Mouse (Mus musculus) kidney, adult 18-20 months (tissue): ENCODE measurements around the gene Prps1l3.

Experiments
- DNase-seq: peaks from one replicate; pipeline ENCODE4 v3.0.0; 2021

The Prps1l3 gene

DNA sequence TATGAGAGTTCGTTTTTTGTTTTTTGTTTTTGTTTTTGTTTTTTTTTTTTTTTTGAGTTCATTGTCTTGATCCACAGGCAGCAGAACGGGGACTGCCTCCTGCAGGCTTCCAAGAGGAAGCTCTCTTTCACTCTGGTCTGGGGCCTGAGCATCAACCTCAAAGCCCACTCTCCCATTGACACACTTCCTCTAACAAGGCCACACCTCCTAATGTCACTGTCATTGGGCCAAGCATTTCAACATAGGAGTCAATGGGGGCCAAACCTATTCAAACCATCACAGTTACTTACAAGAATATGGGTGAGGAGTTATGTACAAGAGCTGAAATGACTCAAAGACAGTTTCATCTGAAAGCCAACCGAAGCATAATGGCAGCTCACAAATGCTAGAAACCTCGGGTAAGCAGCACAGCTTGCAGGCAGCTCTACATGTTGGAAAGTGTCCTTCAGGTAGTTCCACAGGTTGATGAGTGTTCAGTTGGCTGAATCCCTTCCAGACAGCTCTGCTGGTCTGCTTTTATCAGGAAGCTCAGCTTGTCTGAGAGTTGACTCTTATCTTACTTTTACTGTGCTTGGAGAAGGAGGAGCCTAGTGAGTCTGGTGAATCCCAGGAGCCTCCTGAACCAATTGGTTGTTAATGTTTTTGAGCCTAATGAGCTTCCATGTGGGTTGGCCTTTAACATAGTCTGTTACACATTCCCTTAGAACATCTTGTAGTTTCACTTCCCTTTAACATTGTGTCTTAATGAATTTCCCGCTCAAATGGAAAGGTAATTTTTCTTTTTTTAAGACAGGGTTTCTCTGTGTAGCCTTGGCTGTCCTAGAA lies 13.7 kb downstream of the Prps1l3 start:
- no peak for DNase-seq

DNA sequence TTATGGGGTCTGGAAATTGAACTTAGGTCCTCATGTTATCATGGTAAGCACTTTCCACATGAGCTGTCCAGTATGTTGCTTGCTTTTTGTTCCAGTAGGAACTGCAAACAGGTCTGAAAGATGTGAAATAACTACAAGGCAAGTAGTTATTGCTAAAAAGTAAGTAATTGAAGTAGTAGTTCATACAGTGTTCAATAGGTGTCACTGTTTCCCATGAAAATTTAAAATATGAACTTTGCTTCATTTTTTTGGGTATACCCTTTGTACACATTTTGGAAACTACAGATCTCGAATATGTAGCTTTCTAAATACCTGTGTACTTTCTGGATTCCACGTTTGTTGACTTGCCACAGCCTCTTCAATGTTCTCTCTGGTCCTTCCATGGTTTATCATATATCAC lies 28.4 kb downstream of the Prps1l3 start:
- DNase-seq = no peak

DNA sequence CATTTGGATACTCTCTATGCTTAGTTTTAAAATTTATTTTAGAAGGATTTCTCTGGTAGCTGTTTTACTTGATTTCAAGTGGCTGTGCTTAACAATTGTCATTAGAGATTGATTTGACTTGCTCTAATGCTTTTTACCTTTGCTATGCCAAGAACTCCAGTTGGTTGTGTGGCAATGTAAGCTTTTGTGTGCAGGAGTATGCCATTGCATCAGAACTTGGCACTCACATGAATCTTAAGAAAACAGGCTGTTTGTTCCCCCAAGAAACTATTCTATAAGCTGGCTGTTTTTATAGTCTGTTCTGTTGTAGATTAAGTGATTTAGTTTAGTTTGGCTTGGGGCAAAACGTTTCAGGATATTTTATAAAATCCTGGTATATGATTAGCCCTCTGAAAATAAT lies 45.2 kb downstream of the Prps1l3 start:
- DNase-seq = no peak

DNA sequence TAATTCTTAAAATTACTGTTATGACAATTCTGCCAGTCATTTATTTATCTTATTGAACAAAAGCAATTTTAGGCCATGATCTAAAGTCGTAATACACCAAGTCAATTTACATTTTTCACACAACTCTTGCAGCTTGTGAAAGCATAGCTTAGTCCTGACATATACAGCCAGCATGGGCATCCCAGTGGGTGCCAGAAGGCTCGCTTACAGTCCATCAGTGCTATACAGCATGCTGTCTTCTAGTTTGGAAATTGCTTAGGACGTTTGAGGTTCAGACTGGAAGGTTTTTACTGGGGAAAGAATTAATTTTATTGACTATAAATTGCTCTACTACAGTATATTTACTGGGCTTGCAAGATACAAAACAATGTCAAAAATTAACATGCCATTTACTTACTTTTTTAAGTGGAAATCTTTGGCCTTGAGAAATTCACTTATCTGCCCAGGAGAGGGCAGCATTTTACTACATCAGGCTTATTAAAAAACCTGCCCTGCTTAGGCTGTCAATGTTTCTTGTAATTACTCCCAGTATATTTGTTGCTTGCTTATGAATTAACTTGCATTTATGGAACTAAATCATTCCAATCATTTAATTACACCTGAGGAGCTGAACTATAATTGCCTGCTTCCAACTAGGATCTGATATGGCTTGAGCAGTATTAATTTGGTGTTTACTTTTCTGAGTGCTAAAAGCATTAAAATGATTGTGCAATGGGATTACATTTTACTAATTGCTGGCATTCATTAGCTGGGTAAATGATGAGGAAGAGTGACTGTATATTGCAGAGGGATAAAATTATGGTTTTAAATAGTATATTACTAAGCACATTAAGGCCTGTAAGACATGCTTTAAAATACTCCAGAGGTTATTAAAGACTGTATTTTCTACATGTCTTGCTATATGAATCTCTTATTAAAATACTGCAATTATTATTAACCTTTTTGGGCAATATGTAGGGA lies 51.2 kb downstream of the Prps1l3 start:
- DNase-seq = no peak

DNA sequence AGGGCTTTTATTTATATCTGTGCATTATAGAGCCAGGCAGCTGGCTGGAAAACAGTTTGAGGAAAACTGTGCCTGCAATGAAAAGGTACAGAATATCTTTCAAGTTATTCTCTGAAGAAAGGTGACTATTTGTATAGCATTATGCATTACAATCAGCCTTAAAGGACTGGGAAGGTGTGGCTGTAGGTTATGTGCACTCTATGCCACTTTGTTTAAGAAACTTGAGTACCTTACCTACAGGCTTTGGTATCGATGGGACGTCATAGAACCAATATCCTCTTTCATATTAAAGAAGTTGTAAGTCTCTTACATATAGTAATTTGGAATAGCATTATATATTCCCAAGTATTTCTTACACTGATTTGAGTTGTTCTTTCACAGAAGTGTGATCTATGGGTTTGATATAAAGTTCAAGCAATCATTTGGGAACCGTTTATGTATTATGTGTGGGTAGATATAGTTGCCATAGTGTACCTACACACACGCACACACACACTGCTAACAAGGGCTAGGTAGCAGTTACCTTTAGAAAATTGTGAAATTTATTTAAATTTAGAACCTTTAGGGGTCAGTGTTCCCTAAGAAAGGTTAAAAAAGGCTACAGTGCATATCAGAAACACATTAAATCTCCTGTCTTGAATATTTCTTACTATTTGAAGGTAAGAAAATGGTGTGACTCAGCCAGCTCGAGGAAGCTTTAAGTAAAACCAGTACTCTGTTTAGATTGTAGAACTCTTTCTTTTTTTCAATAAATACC lies 55.3 kb downstream of the Prps1l3 start:
- no peak for DNase-seq
